Mouse (Mus musculus): ENCODE data around the gene Snx21.

The Snx21 gene

GRCm38 (mm10) chr2:164790451-164790850 lies 4.8 kb downstream of the Snx21 start:
- in situ Hi-C loops (cut with MboI; ENCODE audit: unreplicated experiment in 2 of 2) = loop anchor here (5.0 to 25.0 kb wide), 4 partner anchors 116 to 497 kb away; partner anchors contain the start of genes Eppin (in 1 of the 2), Slc35c2 (in 1 of the 2) and Wfdc11 (in 1 of the 2)

GRCm38 (mm10) chr2:164791841-164792261 lies 6.2 kb downstream of the Snx21 start:
- in situ Hi-C loops (cut with MboI; ENCODE audit: unreplicated experiment in 2 of 2) = loop anchor here (5.0 to 25.0 kb wide), 4 partner anchors 117 to 495 kb away; partner anchors contain the start of genes Eppin (in 1 of the 2), Slc35c2 (in 1 of the 2) and Wfdc11 (in 1 of the 2)

DNA sequence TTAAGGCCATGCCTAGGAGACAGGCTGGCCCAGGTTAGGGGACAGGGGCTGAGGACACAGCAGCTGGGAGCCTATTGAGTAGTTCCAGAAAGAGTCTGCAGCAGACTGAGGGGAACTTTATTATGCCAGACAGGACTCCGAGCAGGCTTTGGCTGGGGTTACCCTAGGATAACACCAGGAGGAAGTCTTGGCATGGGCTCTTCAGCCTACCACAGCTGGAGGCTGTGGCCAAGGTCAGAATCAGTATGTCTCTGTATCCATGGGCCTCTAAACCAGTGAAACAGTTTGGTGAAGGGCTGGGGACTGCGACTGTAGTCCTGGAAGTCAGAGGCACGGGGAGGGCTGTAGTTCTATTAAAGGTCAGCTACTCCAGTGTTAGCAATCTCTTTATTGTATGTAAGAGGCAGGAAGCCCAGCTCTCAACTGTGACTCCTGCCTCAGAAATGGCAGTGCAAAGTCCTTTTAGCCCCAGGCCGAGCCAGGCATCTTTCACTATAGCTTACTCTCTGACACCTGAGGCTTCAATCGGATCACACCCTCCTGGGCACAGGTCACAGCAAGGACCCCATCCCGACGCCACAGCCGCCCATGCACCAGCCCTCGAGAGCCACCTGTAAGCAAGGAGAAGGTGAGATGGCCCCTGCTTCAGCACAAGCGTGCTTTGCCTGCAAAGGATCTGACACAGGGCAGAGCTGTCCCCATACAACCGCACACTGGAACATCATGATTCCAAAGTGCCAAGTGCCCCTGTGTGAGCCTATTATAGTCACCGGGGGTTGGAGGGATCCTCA lies 7.0 kb downstream of the Snx21 start:
- in situ Hi-C loops (cut with MboI; ENCODE audit: unreplicated experiment in 2 of 2) = loop anchor here (5.0 to 25.0 kb wide), 4 partner anchors 118 to 495 kb away; partner anchors contain the start of genes Eppin (in 1 of the 2), Slc35c2 (in 1 of the 2) and Wfdc11 (in 1 of the 2)

GRCm38 (mm10) chr2:164793236-164793635 lies 7.6 kb downstream of the Snx21 start:
- in situ Hi-C loops (cut with MboI; ENCODE audit: unreplicated experiment in 2 of 2) = loop anchor here (5.0 to 25.0 kb wide), 4 partner anchors 118 to 494 kb away; partner anchors contain the start of genes Eppin (in 1 of the 2), Slc35c2 (in 1 of the 2) and Wfdc11 (in 1 of the 2)

DNA sequence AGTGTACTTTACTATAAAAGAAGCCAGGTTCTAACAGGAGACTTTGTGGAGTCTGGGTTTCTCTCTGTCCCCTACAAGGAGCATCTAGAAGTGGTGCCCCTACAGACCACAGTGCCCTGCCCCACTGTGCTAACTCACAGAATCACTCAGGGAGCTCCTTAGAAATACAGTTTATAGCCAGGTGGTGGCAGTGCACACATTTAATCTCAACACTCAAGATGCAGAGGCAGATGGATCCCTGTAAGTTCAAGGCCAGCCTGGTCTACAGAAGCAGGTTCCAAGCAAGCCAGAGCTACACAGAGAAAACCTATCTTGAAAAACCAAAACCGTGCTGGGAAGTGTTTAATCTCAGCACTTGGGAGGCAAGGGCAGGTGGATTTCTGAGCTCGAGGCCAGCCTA lies 8.1 kb downstream of the Snx21 start:
- in situ Hi-C loops (cut with MboI; ENCODE audit: unreplicated experiment in 2 of 2) = loop anchor here (5.0 to 25.0 kb wide), 4 partner anchors 119 to 494 kb away; partner anchors contain the start of genes Eppin (in 1 of the 2), Slc35c2 (in 1 of the 2) and Wfdc11 (in 1 of the 2)

DNA sequence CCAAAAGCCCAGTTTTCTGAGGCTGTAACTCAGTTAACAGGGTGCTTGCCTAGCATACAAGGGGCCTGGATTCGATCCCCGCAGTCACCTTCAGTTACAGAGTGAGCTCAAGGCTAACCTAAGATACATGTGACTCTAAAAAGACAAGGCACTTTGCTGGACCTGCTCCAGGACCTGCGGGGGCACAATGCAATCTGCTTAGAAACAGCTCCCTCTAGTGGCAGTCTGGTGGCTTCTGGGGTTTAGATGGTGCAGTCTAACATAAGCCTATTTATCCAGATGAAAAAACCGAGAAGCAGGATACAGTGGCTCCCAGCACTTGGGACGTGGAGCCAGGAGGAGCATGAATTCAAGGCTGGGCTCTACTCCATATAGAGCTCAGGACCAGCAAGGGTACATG lies 8.7 kb downstream of the Snx21 start:
- in situ Hi-C loops (cut with MboI; ENCODE audit: unreplicated experiment in 2 of 2) = loop anchor here (5.0 to 25.0 kb wide), 4 partner anchors 119 to 493 kb away; partner anchors contain the start of genes Eppin (in 1 of the 2), Slc35c2 (in 1 of the 2) and Wfdc11 (in 1 of the 2)

DNA sequence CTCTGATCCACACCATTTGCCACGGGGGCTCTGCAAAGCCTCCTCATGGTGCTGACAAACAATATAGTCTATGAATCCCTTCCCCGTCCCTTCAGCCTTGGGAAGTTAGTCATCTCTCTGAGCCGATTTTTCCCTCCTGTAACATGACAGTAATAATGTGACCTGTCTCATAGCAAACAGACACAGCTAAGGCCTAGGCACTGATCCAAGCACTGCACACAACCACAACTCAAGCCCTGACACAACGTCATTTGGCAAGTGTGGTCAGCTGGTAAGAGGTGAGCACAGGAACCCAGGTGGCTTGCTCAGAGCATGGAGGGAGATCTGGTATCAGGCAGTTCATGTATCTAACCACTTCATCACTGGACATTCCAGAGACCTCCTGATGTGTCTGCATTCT lies 10.2 kb downstream of the Snx21 start:
- in situ Hi-C loops (cut with MboI; ENCODE audit: unreplicated experiment in 2 of 2) = loop anchor here (5.0 to 25.0 kb wide), 4 partner anchors 119 to 491 kb away; partner anchors contain the start of genes Slc35c2 (in 1 of the 2) and Wfdc11 (in 1 of the 2)

GRCm38 (mm10) chr2:164798554-164798953 lies 12.9 kb downstream of the Snx21 start:
- in situ Hi-C loops (cut with MboI; ENCODE audit: unreplicated experiment in 2 of 2) = loop anchor here (5.0 to 25.0 kb wide), 4 partner anchors 121 to 489 kb away; partner anchors contain the start of genes Slc35c2 (in 1 of the 2) and Wfdc11 (in 1 of the 2)

- in situ Hi-C loops (cut with MboI; ENCODE audit: unreplicated experiment in 2 of 2) = no loop called here
These were observed 14.8 kb downstream of the Snx21 start for GRCm38 (mm10) chr2:164800252-164801004.

DNA sequence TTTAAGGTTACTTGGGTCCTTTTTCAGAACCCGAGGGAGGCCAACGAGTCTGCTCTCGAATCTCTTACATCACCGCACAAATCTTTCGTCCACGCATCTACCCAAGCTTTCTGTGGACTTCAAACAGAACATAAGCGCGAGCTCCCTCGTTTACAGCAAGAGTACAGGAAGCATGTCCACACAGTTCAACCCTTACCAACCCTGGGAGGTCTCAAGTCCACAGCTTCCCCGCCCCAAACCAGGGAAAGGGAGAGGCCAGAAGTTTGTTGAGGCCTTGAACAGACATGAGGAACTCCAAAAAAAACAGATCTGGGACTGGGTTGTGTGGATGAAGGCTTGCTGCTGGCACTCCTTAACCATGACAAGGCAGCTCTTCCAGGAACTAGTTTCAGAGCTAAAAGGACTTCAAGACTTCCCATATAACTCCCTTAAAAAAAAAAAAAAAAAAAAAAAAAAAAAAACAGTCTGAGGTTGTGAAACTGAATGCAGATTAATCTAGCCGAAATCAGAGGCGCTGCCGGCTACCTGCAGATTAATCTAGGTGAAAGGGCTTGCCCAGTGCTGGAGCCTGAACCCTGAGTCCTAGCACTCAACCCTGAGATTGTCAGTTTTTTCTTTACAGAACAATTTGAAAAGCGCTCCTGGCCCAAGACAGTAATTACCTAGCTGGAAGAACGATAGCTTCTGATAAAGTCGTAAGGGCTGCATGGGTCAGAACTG lies 17.7 kb downstream of the Snx21 start:
- in situ Hi-C loops (cut with MboI; ENCODE audit: unreplicated experiment in 2 of 2) = no loop called here

- in situ Hi-C loops (cut with MboI; ENCODE audit: unreplicated experiment in 2 of 2) = no loop called here
These were observed 18.3 kb downstream of the Snx21 start for GRCm38 (mm10) chr2:164803921-164804313.

DNA sequence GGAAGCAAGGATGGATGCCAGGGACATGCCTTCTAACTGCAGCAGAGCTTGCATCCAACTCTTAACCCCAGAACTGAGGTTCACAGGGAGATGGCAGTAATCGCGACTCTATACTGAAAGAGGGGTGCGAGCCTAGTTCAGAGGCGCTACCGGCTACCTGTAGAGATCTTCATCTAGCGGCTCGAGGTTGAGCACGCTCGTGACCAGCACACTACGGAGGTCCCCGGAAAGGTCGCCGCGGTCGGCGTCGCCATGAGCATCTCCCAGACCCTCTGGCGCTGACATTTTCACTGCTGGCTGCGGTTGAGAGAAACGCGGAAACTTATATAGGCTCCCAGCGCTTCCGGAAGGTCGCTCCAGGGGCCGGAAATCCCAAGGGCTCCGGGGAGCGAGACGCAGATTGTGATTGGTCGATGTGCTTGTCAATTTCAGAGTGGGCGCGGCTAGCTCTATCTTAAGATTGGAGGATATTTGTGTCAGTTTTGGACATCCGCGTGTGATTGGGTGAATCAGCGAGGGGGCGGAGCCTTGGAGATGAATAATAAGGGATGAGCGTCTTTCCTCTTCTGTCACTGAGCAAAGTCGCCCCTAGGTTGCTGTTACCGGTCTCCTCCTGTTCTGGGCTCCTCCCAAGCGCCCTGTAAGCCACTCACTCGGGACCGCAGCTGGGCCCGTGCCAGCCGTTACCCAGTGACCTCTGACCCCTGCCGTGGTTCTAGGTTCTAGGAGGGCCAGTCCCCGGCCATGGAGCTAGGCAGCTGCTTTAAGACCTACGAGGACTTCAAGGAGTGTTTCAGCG lies 19.1 kb downstream of the Snx21 start, which contains the start of the genes Acot8 and Zswim3:
TSS of gene Acot8 (minus strand) at position 350 of the 799 bp plus-strand sequence.
TSS of gene Zswim3 (plus strand) at position 566 of the 799 bp plus-strand sequence.
- in situ Hi-C loops (cut with MboI; ENCODE audit: unreplicated experiment in 2 of 2) = no loop called here

GRCm38 (mm10) chr2:164805332-164805718 lies 19.7 kb downstream of the Snx21 start:
- in situ Hi-C loops (cut with MboI; ENCODE audit: unreplicated experiment in 2 of 2) = no loop called here

DNA sequence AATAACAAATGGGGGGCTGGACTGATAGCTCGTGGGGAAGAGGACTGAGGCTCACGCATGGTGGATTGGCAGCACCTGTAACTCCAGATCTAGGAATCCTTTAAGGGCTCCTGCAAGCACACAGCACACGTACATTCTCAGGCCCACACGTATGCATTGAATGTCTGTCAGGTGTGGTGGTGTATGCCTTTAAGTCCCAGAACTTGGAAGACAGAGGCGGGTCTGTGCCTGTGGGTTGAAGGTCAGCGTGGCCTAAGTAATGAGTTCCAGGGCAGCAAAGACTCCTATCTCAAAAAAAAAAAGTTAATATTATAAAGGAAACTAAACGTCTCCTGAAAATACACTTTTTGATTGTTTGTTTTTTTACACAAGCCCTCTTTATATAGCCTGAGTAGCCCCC lies 21.0 kb downstream of the Snx21 start:
- in situ Hi-C loops (cut with MboI; ENCODE audit: unreplicated experiment in 2 of 2) = no loop called here

DNA sequence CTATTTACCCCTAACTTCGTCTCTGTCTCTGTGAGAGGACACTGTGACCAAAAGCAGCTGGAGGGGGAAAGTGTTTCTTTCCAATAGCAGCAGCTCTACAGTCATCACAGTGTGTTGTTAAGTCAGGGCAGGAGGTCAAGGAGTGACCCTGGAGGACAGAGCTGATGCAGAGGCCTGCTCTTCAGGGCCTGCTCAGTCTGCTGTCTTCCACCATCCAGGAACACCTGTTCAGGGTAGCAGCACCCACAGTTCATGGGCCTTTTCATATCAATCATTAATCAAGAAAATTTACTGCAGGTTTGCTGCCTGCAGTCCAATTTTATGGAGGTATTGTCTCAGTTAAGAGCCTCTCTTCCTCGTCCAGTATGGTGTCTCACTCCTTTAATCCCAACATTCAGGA lies 27.9 kb downstream of the Snx21 start:
- in situ Hi-C loops (cut with MboI; ENCODE audit: unreplicated experiment in 2 of 2) = no loop called here

GRCm38 (mm10) chr2:164815348-164815747 lies 29.7 kb downstream of the Snx21 start:
- in situ Hi-C loops (cut with MboI; ENCODE audit: unreplicated experiment in 2 of 2) = no loop called here

DNA sequence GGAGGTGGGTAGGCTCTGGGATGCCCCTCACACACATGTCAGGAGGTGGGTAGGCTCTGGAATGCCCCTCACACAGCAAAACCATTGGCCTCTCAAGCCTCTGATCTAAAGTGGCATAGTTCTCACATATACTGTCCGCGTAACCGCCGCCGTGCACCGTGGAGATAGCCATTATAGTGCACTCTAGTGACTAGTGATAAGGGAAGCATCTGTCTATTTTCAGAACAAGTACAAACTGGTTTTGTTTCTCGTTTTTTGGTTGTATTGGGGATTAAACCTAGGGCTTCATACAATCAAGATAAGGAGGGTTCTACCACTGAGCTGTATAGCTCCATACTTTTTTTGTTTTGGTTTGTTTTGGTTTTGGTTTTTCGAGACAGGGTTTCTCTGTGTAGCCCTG lies 30.2 kb downstream of the Snx21 start:
- in situ Hi-C loops (cut with MboI; ENCODE audit: unreplicated experiment in 2 of 2) = no loop called here

GRCm38 (mm10) chr2:164817206-164817605 lies 31.6 kb downstream of the Snx21 start:
- in situ Hi-C loops (cut with MboI; ENCODE audit: unreplicated experiment in 2 of 2) = no loop called here

GRCm38 (mm10) chr2:164817703-164818102 lies 32.1 kb downstream of the Snx21 start:
- in situ Hi-C loops (cut with MboI; ENCODE audit: unreplicated experiment in 2 of 2) = no loop called here

All from v-Abl transformed pro-B cells (cell line).